Mouse (Mus musculus): ENCODE results near the gene Ifna1. TPM values are rescaled to one million over a fixed set of nuclear protein-coding genes. Genes with fewer than 3 reads are reported as not detected.

Ifna1 gene
- total and polyA plus RNA-seq, 2 experiments, result not detected

GRCm38 (mm10) chr4:88865011-88865569 lies 15.2 kb downstream of the Ifna1 start:
- DNase-seq (ENCODE audit: extremely low read depth, low read depth, low spot score), result peak; percentile 30
- H3K79me2 ChIP-seq (ENCODE audit: control insufficient read depth, insufficient read depth, low read length), result no peaks in the 10 kb centered on the region
- H3K27ac ChIP-seq (replicated peaks; ENCODE audit: insufficient read depth, low read depth, low read length), result no peak overlapping the region
- TF ChIP-seq POLR2A (IDR thresholded peaks at IDR 0.05; ENCODE audit: extremely low read depth, insufficient read depth, low read length), result no peak
- TF ChIP-seq CTCF (IDR thresholded peaks at IDR 0.05; ENCODE audit: low read depth, low read length), result no peak
- no peaks in the 10 kb centered on the region for H3K36me3 ChIP-seq (ENCODE audit: control insufficient read depth, insufficient read depth, low read length)
- WGBS, result 61% methylated on average over 6 of the region's 6 CpGs
- no peak overlapping the region for H3K4me3 ChIP-seq (ENCODE audit: insufficient read depth, low read depth, low read length)
- no peak overlapping the region for H3K9ac ChIP-seq (ENCODE audit: low read depth, low read length)
- no peaks in the 10 kb centered on the region for H3K4me1 ChIP-seq (ENCODE audit: control insufficient read depth, insufficient read depth, low read length)
- peaks cover 3% of the 10 kb centered on the region; the same call in 1 of the 2 replicates for H3K27me3 ChIP-seq (ENCODE audit: control insufficient read depth, insufficient read depth, low read length)

DNA sequence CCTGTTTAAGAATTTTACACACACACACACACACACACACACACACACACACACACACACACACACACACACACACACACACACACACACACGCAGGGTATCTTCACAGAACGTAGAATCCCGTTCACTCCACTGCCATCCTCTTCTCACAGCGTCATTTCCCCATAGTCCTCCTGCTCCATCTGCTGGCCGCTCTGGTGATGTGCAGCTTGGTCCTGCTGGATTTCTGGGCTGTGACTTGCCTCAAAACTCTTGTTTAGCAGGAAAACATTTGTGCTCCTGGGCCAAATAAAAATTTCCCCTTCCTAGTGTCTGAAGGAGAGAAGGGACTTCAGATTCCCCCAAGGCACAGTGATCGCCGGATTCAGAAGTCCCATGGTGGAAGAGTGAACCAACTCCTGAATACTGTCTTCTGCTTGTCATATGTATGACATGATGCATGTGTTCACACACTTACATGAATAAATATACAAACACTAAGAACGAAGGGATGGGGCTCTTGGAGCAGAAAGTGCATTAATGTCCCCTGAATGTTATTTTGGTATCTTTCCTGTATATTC lies 17.6 kb downstream of the Ifna1 start:
- WGBS, result under 1% methylated on average over 8 of the region's 8 CpGs
- DNase-seq (ENCODE audit: extremely low read depth, low read depth, low spot score), result peak; percentile 54
- Histone ChIP-seq H3K79me2 (ENCODE audit: control insufficient read depth, insufficient read depth, low read length) (no peaks in the 10 kb centered on the region), H3K27ac (replicated peaks; ENCODE audit: insufficient read depth, low read depth, low read length) (no peak overlapping the region), H3K4me3 (ENCODE audit: insufficient read depth, low read depth, low read length) (peak overlapping the region; percentile 55), H3K9ac (ENCODE audit: low read depth, low read length) (no peak overlapping the region), H3K36me3 (ENCODE audit: control insufficient read depth, insufficient read depth, low read length) (no peaks in the 10 kb centered on the region), H3K27me3 (ENCODE audit: control insufficient read depth, insufficient read depth, low read length) (peaks cover 3% of the 10 kb centered on the region; the same call in 1 of the 2 replicates), H3K4me1 (ENCODE audit: control insufficient read depth, insufficient read depth, low read length) (no peaks in the 10 kb centered on the region)
- TF ChIP-seq CTCF (IDR thresholded peaks at IDR 0.05; ENCODE audit: low read depth, low read length) (peak; percentile 99), POLR2A (IDR thresholded peaks at IDR 0.05; ENCODE audit: extremely low read depth, insufficient read depth, low read length) (no peak)

GRCm38 (mm10) chr4:88867926-88868911 lies 18.3 kb downstream of the Ifna1 start:
- H3K4me3 ChIP-seq (ENCODE audit: insufficient read depth, low read depth, low read length), result peak overlapping the region; percentile 55
- no peaks in the 10 kb centered on the region for H3K79me2 ChIP-seq (ENCODE audit: control insufficient read depth, insufficient read depth, low read length)
- H3K9ac ChIP-seq (ENCODE audit: low read depth, low read length), result peak overlapping the region; percentile 42
- no peaks in the 10 kb centered on the region for H3K4me1 ChIP-seq (ENCODE audit: control insufficient read depth, insufficient read depth, low read length)
- 10% methylated on average over 31 of the region's 31 CpGs for WGBS
- H3K36me3 ChIP-seq (ENCODE audit: control insufficient read depth, insufficient read depth, low read length), result no peaks in the 10 kb centered on the region
- peaks cover 1% of the 10 kb centered on the region; the same call in 1 of the 2 replicates for H3K27me3 ChIP-seq (ENCODE audit: control insufficient read depth, insufficient read depth, low read length)
- no peak overlapping the region for H3K27ac ChIP-seq (replicated peaks; ENCODE audit: insufficient read depth, low read depth, low read length)
- peak; percentile 21 for DNase-seq (ENCODE audit: extremely low read depth, low read depth, low spot score)
- TF ChIP-seq POLR2A (IDR thresholded peaks at IDR 0.05; ENCODE audit: extremely low read depth, insufficient read depth, low read length), result no peak
- TF ChIP-seq CTCF (IDR thresholded peaks at IDR 0.05; ENCODE audit: low read depth, low read length), result no peak

GRCm38 (mm10) chr4:88872691-88873090 lies 22.8 kb downstream of the Ifna1 start:
- no peak overlapping the region for H3K27ac ChIP-seq (replicated peaks; ENCODE audit: insufficient read depth, low read depth, low read length)
- H3K79me2 ChIP-seq (ENCODE audit: control insufficient read depth, insufficient read depth, low read length), result no peaks in the 10 kb centered on the region
- no peak overlapping the region for H3K9ac ChIP-seq (ENCODE audit: low read depth, low read length)
- DNase-seq (ENCODE audit: extremely low read depth, low read depth, low spot score), result peak; percentile 58
- no peaks in the 10 kb centered on the region for H3K27me3 ChIP-seq (ENCODE audit: control insufficient read depth, insufficient read depth, low read length)
- 0% methylated on average over 2 of the region's 2 CpGs for WGBS
- no peaks in the 10 kb centered on the region for H3K36me3 ChIP-seq (ENCODE audit: control insufficient read depth, insufficient read depth, low read length)
- TF ChIP-seq POLR2A (IDR thresholded peaks at IDR 0.05; ENCODE audit: extremely low read depth, insufficient read depth, low read length) (no peak), CTCF (IDR thresholded peaks at IDR 0.05; ENCODE audit: low read depth, low read length) (peak; percentile 29; the same call in 1 of the 2 replicates)
- no peak overlapping the region for H3K4me3 ChIP-seq (ENCODE audit: insufficient read depth, low read depth, low read length)
- no peaks in the 10 kb centered on the region for H3K4me1 ChIP-seq (ENCODE audit: control insufficient read depth, insufficient read depth, low read length)

DNA sequence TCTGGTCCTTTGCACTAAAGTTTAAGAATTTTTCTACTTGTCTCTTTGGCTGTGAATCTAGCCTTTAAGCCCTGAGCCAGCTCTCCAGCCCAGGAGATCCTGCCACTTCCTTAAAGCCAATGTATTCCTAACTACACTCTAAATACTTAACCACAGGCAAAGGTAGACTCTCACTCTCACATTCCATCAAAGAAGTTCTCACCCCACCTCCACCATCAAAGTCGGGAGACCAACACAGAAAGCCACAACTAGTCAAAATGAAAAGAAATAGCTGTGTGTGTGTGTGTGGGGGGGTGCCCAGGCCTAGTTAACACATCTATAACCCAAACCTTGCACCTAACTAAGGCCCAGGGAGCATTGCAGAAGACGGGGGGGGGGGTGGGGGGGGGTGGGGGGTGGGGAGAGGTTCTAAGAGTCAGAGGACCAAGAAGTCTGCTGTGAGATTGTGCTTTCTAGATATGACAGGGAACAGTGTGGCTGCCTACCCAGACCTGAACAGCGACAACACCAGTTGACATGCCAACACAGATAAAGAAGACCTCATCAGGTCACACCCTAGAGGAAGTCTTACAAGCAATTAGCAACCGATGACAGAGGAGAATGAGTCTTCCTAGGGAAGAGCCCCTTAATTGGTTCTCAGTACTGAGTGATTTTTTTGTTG lies 25.7 kb downstream of the Ifna1 start:
- H3K4me3 ChIP-seq (ENCODE audit: insufficient read depth, low read depth, low read length), result no peak overlapping the region
- H3K9ac ChIP-seq (ENCODE audit: low read depth, low read length), result no peak overlapping the region
- no peak overlapping the region for H3K27ac ChIP-seq (replicated peaks; ENCODE audit: insufficient read depth, low read depth, low read length)
- no peaks in the 10 kb centered on the region for H3K4me1 ChIP-seq (ENCODE audit: control insufficient read depth, insufficient read depth, low read length)
- WGBS, result 75% methylated on average over 4 of the region's 4 CpGs
- TF ChIP-seq POLR2A (IDR thresholded peaks at IDR 0.05; ENCODE audit: extremely low read depth, insufficient read depth, low read length) (no peak), CTCF (IDR thresholded peaks at IDR 0.05; ENCODE audit: low read depth, low read length) (no peak)
- no peaks in the 10 kb centered on the region for H3K36me3 ChIP-seq (ENCODE audit: control insufficient read depth, insufficient read depth, low read length)
- H3K79me2 ChIP-seq (ENCODE audit: control insufficient read depth, insufficient read depth, low read length), result no peaks in the 10 kb centered on the region
- H3K27me3 ChIP-seq (ENCODE audit: control insufficient read depth, insufficient read depth, low read length), result no peaks in the 10 kb centered on the region
- no peak for DNase-seq (ENCODE audit: extremely low read depth, low read depth, low spot score)
